Mouse (Mus musculus): ENCODE measurements at regions not wholly inside any gene's neighbourhood (a gene's known extent, or its start where the extent isn't known, plus 50 kb on each side); places are given as distances from the start of the nearest gene placed in this dataset.

- TF ChIP-seq CTCF (IDR thresholded peaks at IDR 0.05 in 2 of 3, conservative IDR thresholded peaks at IDR 0.05 in 1 of 3; ENCODE audit: control insufficient read depth in 1 of 3, insufficient read depth in 1 of 3, low read depth in 2 of 3, low read length in 3 of 3, poor library complexity in 1 of 3, severe bottlenecking in 1 of 3), result no peak
- TF ChIP-seq RAD21 (IDR thresholded peaks at IDR 0.05; ENCODE audit: low read depth, low read length), result no peak
- no peak for TF ChIP-seq HCFC1 (IDR thresholded peaks at IDR 0.05; ENCODE audit: low read depth, low read length)
- TF ChIP-seq MAX (IDR thresholded peaks at IDR 0.05; ENCODE audit: low read length), result no peak
- no peak for TF ChIP-seq MXI1 (IDR thresholded peaks at IDR 0.05; ENCODE audit: low read depth, low read length)
- TF ChIP-seq ZNF384 (IDR thresholded peaks at IDR 0.05; ENCODE audit: low read depth, low read length), result no peak
- no peak for TF ChIP-seq GABPA (IDR thresholded peaks at IDR 0.05; ENCODE audit: low read depth, low read length)
- TF ChIP-seq TAL1 (IDR thresholded peaks at IDR 0.05; ENCODE audit: low read length), result no peak
- no peak for TF ChIP-seq TCF12 (IDR thresholded peaks at IDR 0.05; ENCODE audit: low read depth, low read length)
- TF ChIP-seq KAT2A (conservative IDR thresholded peaks at IDR 0.05; ENCODE audit: low read depth, low read length), result no peak
- TF ChIP-seq POLR2A (IDR thresholded peaks at IDR 0.05; ENCODE audit: control insufficient read depth in 1 of 2, insufficient read depth in 1 of 2, low read depth in 1 of 2, low read length in 2 of 2, poor library complexity in 1 of 2), result no peak
These were observed 112.1 kb downstream of the Dusp6 start for GRCm38 (mm10) chr10:99375101-99375500.

All from MEL (cell line).